Mouse (Mus musculus) midbrain, embryonic 14.5 days (tissue): ENCODE measurements around the gene 6030408B16Rik. TPM values are rescaled to one million over a fixed set of nuclear protein-coding genes. Genes with fewer than 3 reads are reported as not detected.

Experiments
- ATAC-seq: fragments of 200-750 bp; cut with Nextera tagmentation; 2 replicates; pipeline ENCODE4 v1.8.0; 2017; ENCODE audit warnings: moderate number of reproducible peaks, moderate library complexity; ENCODE audit not compliant: low FRiP score, low TSS enrichment
- DNase-seq: peaks from one replicate; pipeline ENCODE4 v3.0.0-alpha.2; 2015
- H3K27ac ChIP-seq: fragments of 300-500 bp; sonication (generic); replicated peaks from 2 replicates; pipeline ENCODE4 v1.5.1; 2014; ENCODE audit warnings: mild to moderate bottlenecking, low read depth, low read length, moderate library complexity
- H3K27me3 ChIP-seq: fragments of 300-500 bp; sonication (generic); 2 replicates; pipeline ENCODE4 v1.6.1; 2014; ENCODE audit warnings: low read length, control low read depth, mixed read lengths; ENCODE audit not compliant: control insufficient read depth, insufficient read depth
- H3K36me3 ChIP-seq: fragments of 300-500 bp; sonication (generic); 2 replicates; pipeline ENCODE4 v1.6.1; 2014; ENCODE audit warnings: low read length, control low read depth; ENCODE audit not compliant: control insufficient read depth, insufficient read depth
- H3K4me1 ChIP-seq: fragments of 300-500 bp; sonication (generic); 2 replicates; pipeline ENCODE4 v1.6.1; 2014; ENCODE audit warnings: mild to moderate bottlenecking, antibody characterized with exemption, low read length, control low read depth; ENCODE audit not compliant: control insufficient read depth, insufficient read depth
- H3K4me2 ChIP-seq: fragments of 300-500 bp; sonication (generic); 2 replicates; pipeline ENCODE4 v1.6.1; 2014; ENCODE audit warnings: mild to moderate bottlenecking, low read length, moderate library complexity
- H3K4me3 ChIP-seq: fragments of 300-500 bp; sonication (generic); replicated peaks from 2 replicates; pipeline ENCODE4 v1.5.1; 2014; ENCODE audit warnings: low read depth, low read length
- H3K9ac ChIP-seq: fragments of 300-500 bp; sonication (generic); replicated peaks from 2 replicates; pipeline ENCODE4 v1.6.1; 2014; ENCODE audit warnings: mild to moderate bottlenecking, low read length, moderate library complexity
- H3K9me3 ChIP-seq: fragments of 300-500 bp; sonication (generic); 2 replicates; pipeline ENCODE4 v1.6.1; 2016; ENCODE audit warnings: low read length, control low read depth, mixed read lengths; ENCODE audit not compliant: control insufficient read depth
- WGBS: fragments of 180-500 bp; shearing (Covaris S2); extraction: QIAGEN DNeasy Blood & Tissue Kit; methylation state at CpG from one replicate; pipeline ENCODE4 v1.1.7; 2014; 5-methylcytosine and 5-hydroxymethylcytosine counted together
- polyA plus RNA-seq: library from polyadenylated mRNA; unstranded; fragments of >200 nt; fragmentation: Nextera tagmentation; extraction: Ambion mirVana; gene quantifications from 2 replicates; pipeline ENCODE4 v1.2.1, GENCODE M21; 2014

Gene 6030408B16Rik
- 0.30 and 0.51 TPM in 2 replicates for polyA plus RNA-seq

DNA sequence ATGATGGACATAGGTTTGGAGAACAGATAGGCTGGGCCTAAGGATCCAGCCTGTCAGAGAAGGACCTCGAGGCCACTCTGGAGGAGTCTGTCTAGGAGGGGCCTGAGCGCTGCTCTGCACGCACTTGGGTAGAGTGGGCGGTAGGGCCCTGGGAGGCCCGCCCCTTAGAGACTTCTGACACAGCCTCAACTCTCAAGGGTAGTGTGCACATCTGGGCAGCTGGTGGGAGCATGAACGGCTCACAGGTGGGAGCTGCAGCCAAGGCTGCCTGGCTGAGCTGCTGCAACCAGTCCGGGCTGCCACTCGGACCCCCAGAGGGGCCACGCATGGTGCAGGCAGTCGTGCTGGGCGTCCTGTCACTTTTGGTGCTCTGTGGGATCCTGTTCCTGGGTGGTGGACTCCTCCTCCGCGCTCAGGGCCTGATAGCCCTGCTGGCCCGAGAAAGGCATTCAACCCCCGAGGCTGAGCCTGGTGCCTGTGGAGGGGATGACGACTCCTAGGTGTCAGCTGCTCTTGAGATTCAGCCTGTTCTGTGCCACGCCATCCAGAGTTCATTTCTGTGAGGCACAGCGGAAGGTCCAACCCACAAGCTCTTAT is at the start of gene 6030408B16Rik:
TSS of gene 6030408B16Rik (plus strand) at position 188 of the 597 bp plus-strand sequence.
- DNase-seq (no peak), ATAC-seq (no peak)
- Histone ChIP-seq H3K36me3 (peaks cover 39% of the 10 kb centered on the region), H3K9me3 (no peaks in the 10 kb centered on the region), H3K4me3 (no peak within 1 kb of the TSS), H3K27ac (no peak within 1 kb of the TSS), H3K27me3 (no peaks in the 10 kb centered on the region), H3K4me1 (no peaks in the 10 kb centered on the region), H3K4me2 (no peak within 1 kb of the TSS), H3K9ac (no peak within 1 kb of the TSS)
- 57% methylated on average over 18 of the region's 18 CpGs for WGBS

DNA sequence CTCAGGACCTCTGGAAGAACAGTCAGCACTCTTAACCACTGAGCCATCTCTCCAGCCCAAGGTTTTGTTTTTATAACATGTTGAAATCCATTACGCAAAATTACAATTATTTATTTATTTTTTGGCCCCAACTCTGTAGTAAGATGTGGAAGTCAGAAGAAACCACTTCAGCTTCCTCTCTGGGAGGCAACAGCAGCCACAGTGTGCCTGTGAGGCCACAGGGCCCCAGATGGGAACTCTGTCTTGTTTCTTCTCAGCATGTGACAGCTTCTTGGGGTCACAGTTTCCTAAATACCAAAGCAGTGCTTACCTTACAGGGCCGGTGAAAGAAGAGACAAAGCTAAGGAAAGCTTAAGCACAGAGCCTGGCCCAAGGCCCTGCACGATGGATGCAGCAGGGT is 49.0 kb upstream of the 6030408B16Rik start:
- Histone ChIP-seq H3K9me3 (no peaks in the 10 kb centered on the region), H3K36me3 (no peaks in the 10 kb centered on the region), H3K4me1 (0 out of 2 replicates have a peak, but pooled peaks cover 10% of the 10 kb centered on the region), H3K4me2 (no peak overlapping the region), H3K27ac (no peak overlapping the region), H3K9ac (no peak overlapping the region), H3K27me3 (no peaks in the 10 kb centered on the region), H3K4me3 (no peak overlapping the region)
- ATAC-seq, result no peak
- 64% methylated on average over 3 of the region's 3 CpGs for WGBS
- DNase-seq, result no peak

DNA sequence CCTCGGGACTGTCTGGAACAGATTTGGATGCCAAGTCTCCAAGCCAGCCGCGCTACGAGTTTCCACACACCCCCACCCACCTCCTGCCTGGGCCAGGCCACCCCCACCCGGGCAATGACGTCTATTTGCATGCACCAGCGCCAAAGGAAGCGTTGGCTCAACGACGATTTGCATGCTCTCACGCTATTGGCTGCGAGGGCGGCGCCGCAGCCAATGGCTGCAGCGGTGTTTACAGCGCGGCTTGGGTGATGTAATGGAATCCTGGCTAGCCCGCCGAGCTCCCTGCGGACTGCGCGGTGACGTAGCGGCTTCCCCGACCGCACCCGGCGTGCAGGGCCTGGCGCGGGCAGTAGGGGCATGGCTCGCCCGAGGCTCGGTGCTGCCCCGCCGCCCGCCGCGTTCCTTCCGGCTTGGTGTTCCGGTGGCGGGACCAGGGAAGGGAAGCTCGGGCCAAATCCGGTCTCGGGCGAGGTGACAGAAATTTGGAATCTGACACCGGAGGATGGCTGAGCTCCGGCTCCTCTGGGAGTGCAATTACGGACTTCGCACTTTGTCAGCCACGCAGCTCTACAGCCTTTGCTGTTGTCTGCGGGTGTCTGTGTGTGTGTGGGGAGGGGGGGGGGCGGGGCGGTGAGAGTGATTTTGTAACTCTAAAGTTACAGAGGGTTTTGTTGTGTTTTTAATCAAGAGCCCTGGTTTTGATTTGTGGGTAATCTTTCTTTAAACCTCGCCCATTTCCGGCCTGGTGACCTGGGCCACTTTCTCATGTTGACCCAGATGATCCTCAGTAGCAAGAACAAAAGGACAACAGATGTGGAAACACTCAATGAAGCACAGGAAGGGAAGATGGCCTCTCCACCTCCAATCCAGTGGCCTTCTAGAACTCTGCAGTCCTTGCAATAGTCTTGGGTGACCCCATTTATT is 46.5 kb upstream of the 6030408B16Rik start:
- ATAC-seq (peak; percentile 98), DNase-seq (peak; percentile 99)
- Histone ChIP-seq H3K4me3 (peak overlapping the region; percentile 50), H3K27ac (peak overlapping the region; percentile 78), H3K9ac (peak overlapping the region; percentile 62), H3K27me3 (no peaks in the 10 kb centered on the region), H3K36me3 (no peaks in the 10 kb centered on the region), H3K4me2 (peak overlapping the region; percentile 73), H3K9me3 (no peaks in the 10 kb centered on the region), H3K4me1 (0 out of 2 replicates have a peak, but pooled peaks cover 8% of the 10 kb centered on the region)
- 2% methylated on average over 56 of the region's 56 CpGs for WGBS

DNA sequence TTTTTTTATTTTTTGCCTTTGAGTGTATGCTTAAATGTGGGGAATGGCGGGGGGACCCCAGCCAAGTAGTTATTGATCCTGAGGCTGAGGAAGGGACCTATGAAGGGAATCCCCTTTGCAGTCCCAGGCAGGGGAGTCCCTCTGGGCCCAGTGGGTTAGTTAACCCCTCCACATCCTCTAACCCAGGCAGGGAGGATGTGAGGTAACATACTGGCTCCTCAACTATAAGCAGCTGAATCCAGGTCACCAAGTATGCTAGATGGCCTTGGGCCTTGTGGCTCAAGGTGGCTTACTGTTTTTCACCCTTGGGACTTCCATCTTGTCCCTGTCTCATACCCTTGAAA is 45.9 kb upstream of the 6030408B16Rik start:
- 78% methylated on average over 1 of the region's 1 CpGs for WGBS
- Histone ChIP-seq H3K36me3 (no peaks in the 10 kb centered on the region), H3K9ac (no peak overlapping the region; the same call in 1 of the 2 replicates), H3K27ac (no peak overlapping the region; the same call in 1 of the 2 replicates), H3K27me3 (no peaks in the 10 kb centered on the region), H3K9me3 (no peaks in the 10 kb centered on the region), H3K4me1 (0 out of 2 replicates have a peak, but pooled peaks cover 8% of the 10 kb centered on the region), H3K4me2 (peak overlapping the region; percentile 73), H3K4me3 (no peak overlapping the region)
- ATAC-seq, result no peak
- DNase-seq, result no peak

DNA sequence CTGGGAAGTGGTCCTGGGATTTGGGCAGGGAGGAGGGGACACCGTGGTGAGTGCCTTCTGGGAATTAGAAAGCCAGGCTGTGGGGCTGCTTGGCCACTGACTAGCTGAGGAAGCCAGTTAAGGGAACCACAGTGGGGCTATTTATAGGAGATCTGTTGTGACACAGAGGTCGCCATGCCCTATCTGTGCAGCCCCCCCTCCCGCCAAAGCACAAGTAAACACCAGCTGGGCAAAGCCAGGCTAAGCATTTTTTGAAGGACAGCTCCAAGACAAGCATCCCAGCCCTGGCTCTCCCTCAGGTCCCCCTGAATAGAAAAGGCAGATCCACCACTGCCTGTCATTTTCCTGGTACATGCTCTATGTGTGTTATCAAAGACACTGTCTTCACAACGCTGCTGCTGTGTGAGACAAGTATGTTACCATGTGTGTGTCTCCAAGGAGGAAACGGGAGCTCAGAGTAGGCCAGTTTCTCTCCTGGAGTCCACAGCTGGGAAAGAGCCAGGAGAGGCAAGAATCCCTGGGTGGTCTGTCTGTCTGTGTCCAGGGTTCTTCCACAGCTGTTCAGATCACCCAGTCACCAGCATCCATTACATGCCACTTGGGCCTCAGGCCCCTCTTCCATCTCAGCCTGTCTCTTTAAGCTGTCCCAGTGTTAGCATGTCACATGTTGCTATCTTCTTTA is 44.8 kb upstream of the 6030408B16Rik start:
- Histone ChIP-seq H3K9me3 (no peaks in the 10 kb centered on the region), H3K4me2 (no peak overlapping the region), H3K36me3 (no peaks in the 10 kb centered on the region), H3K27me3 (no peaks in the 10 kb centered on the region), H3K4me3 (no peak overlapping the region), H3K9ac (no peak overlapping the region), H3K27ac (no peak overlapping the region), H3K4me1 (0 out of 2 replicates have a peak, but pooled peaks cover 8% of the 10 kb centered on the region)
- no peak for DNase-seq
- 70% methylated on average over 5 of the region's 5 CpGs for WGBS
- no peak for ATAC-seq

DNA sequence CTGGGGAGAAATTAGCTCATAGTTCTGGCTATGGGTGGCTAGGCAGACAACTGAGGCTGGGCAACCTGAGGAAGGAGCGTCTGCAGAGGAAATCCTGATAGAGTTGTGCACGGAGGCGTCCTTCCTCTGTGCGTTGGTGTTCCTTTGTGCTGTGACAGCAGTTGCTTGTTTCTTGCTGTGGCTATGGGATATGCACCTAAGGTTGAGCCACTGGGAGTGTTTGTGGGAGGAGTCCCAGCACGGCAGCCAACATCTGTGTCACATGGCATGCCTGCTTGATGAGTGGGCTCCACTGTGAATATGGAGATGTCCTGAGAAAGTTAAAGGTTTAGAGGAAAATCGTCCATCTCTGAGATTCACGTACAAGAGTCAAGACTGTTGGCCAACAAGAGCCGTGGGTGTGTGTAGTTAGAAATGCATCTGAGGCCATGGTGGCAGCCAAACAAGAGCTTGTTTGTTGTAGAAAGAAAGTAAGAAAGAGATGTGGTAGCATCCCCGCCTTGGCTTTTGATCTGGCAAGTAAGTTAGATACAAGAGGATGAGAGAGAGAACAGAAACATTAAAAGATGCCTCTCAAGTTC is 42.7 kb upstream of the 6030408B16Rik start:
- Histone ChIP-seq H3K9me3 (no peaks in the 10 kb centered on the region), H3K4me3 (no peak overlapping the region), H3K4me2 (no peak overlapping the region), H3K36me3 (no peaks in the 10 kb centered on the region), H3K27me3 (no peaks in the 10 kb centered on the region), H3K9ac (no peak overlapping the region), H3K4me1 (0 out of 2 replicates have a peak, but pooled peaks cover 15% of the 10 kb centered on the region), H3K27ac (no peak overlapping the region)
- DNase-seq (no peak), ATAC-seq (no peak)
- WGBS, result 88% methylated on average over 9 of the region's 9 CpGs

DNA sequence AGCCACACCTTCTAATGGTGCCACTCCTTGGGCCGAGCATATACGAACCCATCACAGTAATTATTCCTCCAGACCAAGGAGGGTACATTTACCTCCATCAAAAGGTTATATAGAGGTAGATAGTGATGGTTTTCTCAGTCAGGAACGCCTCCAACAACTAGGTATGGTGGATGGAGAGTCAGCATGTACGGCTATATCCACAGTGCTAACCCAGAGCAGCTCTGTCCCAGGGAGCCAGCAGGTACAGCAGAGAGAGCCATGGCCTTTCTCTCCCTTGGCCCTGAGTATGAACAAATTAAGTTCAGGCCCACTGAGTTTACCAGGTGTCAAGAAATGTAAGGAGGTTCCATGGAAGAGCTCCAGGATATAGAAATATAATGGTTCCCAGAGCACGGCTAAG is 41.1 kb upstream of the 6030408B16Rik start:
- Histone ChIP-seq H3K4me2 (no peak overlapping the region), H3K4me3 (no peak overlapping the region), H3K9ac (no peak overlapping the region), H3K27ac (no peak overlapping the region), H3K9me3 (no peaks in the 10 kb centered on the region), H3K36me3 (no peaks in the 10 kb centered on the region), H3K4me1 (0 out of 2 replicates have a peak, but pooled peaks cover 7% of the 10 kb centered on the region), H3K27me3 (no peaks in the 10 kb centered on the region)
- ATAC-seq (no peak), DNase-seq (no peak)
- WGBS, result 91% methylated on average over 5 of the region's 5 CpGs

DNA sequence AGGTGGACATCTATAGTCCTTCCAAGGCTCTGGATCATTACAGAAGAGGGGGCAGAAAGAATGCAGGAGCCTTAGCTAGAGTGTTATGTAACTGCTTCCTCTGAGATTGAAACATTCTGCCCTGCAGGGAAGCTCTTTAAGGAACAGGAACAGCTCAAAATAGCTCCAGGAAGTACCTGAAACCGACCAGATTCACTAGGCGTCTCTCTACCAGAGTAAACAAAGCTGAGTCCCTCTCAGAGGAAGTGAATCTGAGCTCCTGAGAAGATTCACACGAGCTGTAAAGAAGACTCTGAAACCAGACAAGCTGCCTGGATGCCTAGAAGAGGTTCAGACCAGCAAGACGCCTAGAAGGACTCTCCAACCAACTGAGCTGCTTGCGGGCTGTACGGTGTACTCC is 40.4 kb upstream of the 6030408B16Rik start:
- no peaks in the 10 kb centered on the region for H3K9me3 ChIP-seq
- no peak for DNase-seq
- ATAC-seq, result no peak
- H3K27ac ChIP-seq, result no peak overlapping the region
- no peak overlapping the region for H3K9ac ChIP-seq
- H3K4me3 ChIP-seq, result no peak overlapping the region
- H3K27me3 ChIP-seq, result no peaks in the 10 kb centered on the region
- 87% methylated on average over 6 of the region's 6 CpGs for WGBS
- H3K4me1 ChIP-seq, result 0 out of 2 replicates have a peak, but pooled peaks cover 7% of the 10 kb centered on the region
- no peak overlapping the region for H3K4me2 ChIP-seq
- no peaks in the 10 kb centered on the region for H3K36me3 ChIP-seq
